In genomic region chr7:105787285-105788140, GRCm38 (mm10) we compare ENCODE assay signal across 8 mouse cellular contexts. TPM values are rescaled to one million over a fixed set of nuclear protein-coding genes. Genes with fewer than 3 reads are reported as not detected.
DNase-seq lines count a peak whose midpoint lies in the region; ATAC-seq and TF ChIP-seq lines count a peak whose summit lies in the region.

Gene Dchs1, minus strand, starts transcription at chr7:105787654.

- no peak within 1 kb of the TSS for H3K27ac ChIP-seq in cerebellum, adult 2 months (ENCODE audit: insufficient read depth, low read length)
- peak within 1 kb of the TSS; percentile 58 for H3K27ac ChIP-seq in heart, embryonic 12.5 days (ENCODE audit: poor library complexity, severe bottlenecking)
- H3K27ac ChIP-seq in midbrain, embryonic 13.5 days: peak within 1 kb of the TSS; percentile 99

- ATAC-seq in heart, embryonic 12.5 days (ENCODE audit: insufficient number of reproducible peaks, low FRiP score): peak; percentile 73
- peak; percentile 84 for ATAC-seq in midbrain, embryonic 13.5 days

- peak within 1 kb of the TSS; percentile 82 for H3K9ac ChIP-seq in heart, embryonic 12.5 days
- H3K9ac ChIP-seq in midbrain, embryonic 13.5 days (replicated peaks): peak within 1 kb of the TSS; percentile 100

- H3K9me3 ChIP-seq in heart, embryonic 12.5 days (replicated peaks): no peaks in the 10 kb centered on the region
- H3K9me3 ChIP-seq in midbrain, embryonic 13.5 days: no peaks in the 10 kb centered on the region

- H3K4me2 ChIP-seq in heart, embryonic 12.5 days: peak within 1 kb of the TSS; percentile 77
- peak within 1 kb of the TSS; percentile 80 for H3K4me2 ChIP-seq in midbrain, embryonic 13.5 days (replicated peaks)

- H3K4me1 ChIP-seq in cerebellum, adult 2 months (ENCODE audit: control insufficient read depth, insufficient read depth, low read length): no peaks in the 10 kb centered on the region
- peaks cover 34% of the 10 kb centered on the region for H3K4me1 ChIP-seq in heart, embryonic 12.5 days (replicated peaks)
- H3K4me1 ChIP-seq in midbrain, embryonic 13.5 days (replicated peaks): peaks cover 49% of the 10 kb centered on the region

- peak within 1 kb of the TSS; percentile 60 for H3K4me3 ChIP-seq in cerebellum, adult 2 months (replicated peaks; ENCODE audit: insufficient read depth, low read depth, low read length)
- H3K4me3 ChIP-seq in heart, embryonic 12.5 days: peak within 1 kb of the TSS; percentile 72
- H3K4me3 ChIP-seq in midbrain, embryonic 13.5 days (replicated peaks): peak within 1 kb of the TSS; percentile 80

- TF ChIP-seq CTCF in cerebellum, adult 2 months (IDR thresholded peaks at IDR 0.05; ENCODE audit: borderline replicate concordance, insufficient read depth, low read depth, low read length): no peak

- H3K27me3 ChIP-seq in cerebellum, adult 2 months (ENCODE audit: control insufficient read depth, insufficient read depth, low read length): no peaks in the 10 kb centered on the region; the same call in 1 of the 2 replicates
- peaks cover 15% of the 10 kb centered on the region; the same call in 1 of the 2 replicates for H3K27me3 ChIP-seq in heart, embryonic 12.5 days (replicated peaks)
- H3K27me3 ChIP-seq in midbrain, embryonic 13.5 days: no peaks in the 10 kb centered on the region

- DNase-seq in cerebellum, adult 2 months: no peak
- no peak for DNase-seq in cerebellum, adult 18-20 months
- peak; percentile 41 for DNase-seq in right cerebral cortex, postnatal 14 days
- DNase-seq in right cerebral cortex, postnatal 25 days: no peak
- no peak for DNase-seq in layer of hippocampus, postnatal 14 days (ENCODE audit: low spot score in 2 of 2)
- no peak for DNase-seq in spleen, postnatal 14 days (ENCODE audit: low spot score in 2 of 2)

- no peaks in the 10 kb centered on the region for H3K36me3 ChIP-seq in heart, embryonic 12.5 days
- peaks cover 23% of the 10 kb centered on the region for H3K36me3 ChIP-seq in midbrain, embryonic 13.5 days

- under 1% methylated on average over 76 of the region's 97 CpGs for WGBS in cerebellum, adult 2 months
- under 1% methylated on average over 71 of the region's 97 CpGs for WGBS in heart, embryonic 12.5 days
- 1% methylated on average over 63 of the region's 97 CpGs for WGBS in midbrain, embryonic 13.5 days

- TF ChIP-seq POLR2A in cerebellum, adult 2 months (IDR thresholded peaks at IDR 0.05; ENCODE audit: borderline replicate concordance, insufficient read depth, low read length): no peak

RNA-seq across cellular contexts. Expression of gene Dchs1, which starts in this region (rescaled TPM):
- 4.5 and 5.0 TPM in 2 replicates for polyA plus RNA-seq in cerebellum, adult 2 months (2012; rRNA removed)
- 8.7 and 9.4 TPM in 2 replicates for polyA plus RNA-seq in heart, embryonic 12.5 days (2016; fragmentation: Nextera tagmentation; extraction: Ambion mirVana)
- total RNA-seq in layer of hippocampus, postnatal 14 days (2021): 10 to 100 TPM; 26.9 to 30.3 TPM
- polyA plus RNA-seq in midbrain, embryonic 13.5 days (2015; fragmentation: Nextera tagmentation; extraction: Ambion mirVana): 16.8 and 20.5 TPM in 2 replicates
